Mouse (Mus musculus) gastrocnemius, postnatal 14 days (tissue): ENCODE measurements around the gene Serpinb9g. TPM values are rescaled to one million over a fixed set of nuclear protein-coding genes. Genes with fewer than 3 reads are reported as not detected.
"Not testable (repeated sequence)": the region's sequence is repeated elsewhere in the genome, so short reads cannot be mapped to it uniquely, and the experiment has no call there.

Experiments used
- DNase-seq: peaks from one replicate; pipeline ENCODE4 v3.0.0; 2021; ENCODE audit warnings: mixed read lengths
- intact Hi-C: fragments of 180-260 bp; cut with DNase I; formaldehyde crosslinking; loops from one replicate; pipeline ENCODE4 v1.15.1; 2025; ENCODE audit warnings: low total_unique reads
- long read RNA-seq, 2 experiments: library from polyadenylated mRNA; stranded (forward); transcript quantifications; one replicate each; pipeline ENCODE4 v2.0.0; 2021
- total RNA-seq, 2 experiments: library from RNA; stranded (reverse); gene quantifications; 2 replicates each; pipeline ENCODE4 v1.2.3; 2021

The Serpinb9g gene
- not detected for total RNA-seq
- long read RNA-seq, experiment 1, result 0 reads
- long read RNA-seq, experiment 2, result 0 reads

GRCm38 (mm10) chr13:33484490-33484889, at the start of gene Serpinb9g:
Gene Serpinb9g (plus strand): TSS chr13:33484790.
- DNase-seq, intact Hi-C loops: not testable (repeated sequence)

- intact Hi-C loops, result not testable (repeated sequence)
Measured at GRCm38 (mm10) chr13:33483872-33484271, 718 bp upstream of the Serpinb9g start.

GRCm38 (mm10) chr13:33524629-33525028, 40.0 kb downstream of the Serpinb9g start:
- no peak for DNase-seq
- intact Hi-C loops, result no loop called here

More at GRCm38 (mm10) chr13:33483872-33484271, 718 bp upstream of the Serpinb9g start:
- DNase-seq, result not testable (repeated sequence)

- no peak for DNase-seq
- intact Hi-C loops, result no loop called here
Measured at GRCm38 (mm10) chr13:33532814-33533213, 48.2 kb downstream of the Serpinb9g start.

Other genes starting within 250 kb of the Serpinb9g start
- gene Serpinb9e, start 235.2 kb upstream of the Serpinb9g start, total RNA-seq, result not detected
- not detected for gene Serpinb9f, start 160.7 kb upstream of the Serpinb9g start, total RNA-seq
- not detected for gene Gm11397, start 89.0 kb upstream of the Serpinb9g start, total RNA-seq
- not detected for gene Serpinb6d, start 176.6 kb downstream of the Serpinb9g start, total RNA-seq